Mouse (Mus musculus) CH12.LX (cell line): ENCODE data around the gene Dnm3. TPM values are rescaled to one million over a fixed set of nuclear protein-coding genes. Genes with fewer than 3 reads are reported as not detected.

Experiments
- DNase-seq: peaks from one replicate; pipeline ENCODE4 v3.0.0-alpha.2; 2013; ENCODE audit errors: extremely low read depth
- H3K27ac ChIP-seq: 2 replicates; pipeline ENCODE4 v1.5.1; 2012; ENCODE audit warnings: low read depth, mild to moderate bottlenecking, control low read depth, moderate library complexity; ENCODE audit not compliant: insufficient read depth
- H3K27me3 ChIP-seq: replicated peaks from 2 replicates; pipeline ENCODE3; 2012; ENCODE audit warnings: inconsistent platforms
- H3K36me3 ChIP-seq, 2 experiments: replicated peaks in 1 of 2; 2 replicates each; pipeline versions ENCODE3 to v1.6.1; 2012; ENCODE audit warnings: inconsistent platforms in 1 of 2, low read length in 1 of 2, mild to moderate bottlenecking in 1 of 2, mixed read lengths in 1 of 2, moderate library complexity in 1 of 2; ENCODE audit not compliant: control insufficient read depth in 1 of 2, insufficient read depth in 1 of 2
- H3K4me1 ChIP-seq, 2 experiments: 2 replicates each; pipeline ENCODE4 v1.6.1; 2012; ENCODE audit warnings: inconsistent platforms in 1 of 2, moderate library complexity in 1 of 2; ENCODE audit not compliant: insufficient read depth in 2 of 2, control insufficient read depth in 1 of 2
- H3K4me2 ChIP-seq: 2 replicates; pipeline ENCODE4 v1.6.1; 2012; ENCODE audit warnings: low read depth, mild to moderate bottlenecking, control low read depth; ENCODE audit not compliant: poor library complexity, insufficient read depth, severe bottlenecking
- H3K4me3 ChIP-seq, 3 experiments: fragments of 150-350 bp in 1 of 3; sonication (generic) in 1 of 3; replicated peaks in 1 of 3; 2 replicates each; pipeline versions ENCODE3 to v1.5.1; 2011 to 2012; ENCODE audit warnings: low read depth in 2 of 3, low read length in 2 of 3, mild to moderate bottlenecking in 2 of 3, moderate library complexity in 2 of 3, control low read depth in 1 of 3, improper control_type of control experiment in 1 of 3, inconsistent platforms in 1 of 3, mixed read lengths in 1 of 3; ENCODE audit not compliant: poor library complexity in 1 of 3
- H3K79me2 ChIP-seq: replicated peaks from 2 replicates; pipeline ENCODE4 v1.6.1; 2012; ENCODE audit warnings: mild to moderate bottlenecking, moderate library complexity; ENCODE audit not compliant: control insufficient read depth, poor library complexity, insufficient read depth, severe bottlenecking; ENCODE audit errors: extremely low read depth
- H3K9ac ChIP-seq: 2 replicates; pipeline ENCODE4 v1.6.1; 2012; ENCODE audit warnings: low read depth, mild to moderate bottlenecking, control low read depth, moderate library complexity; ENCODE audit not compliant: insufficient read depth
- H3K9me3 ChIP-seq: replicated peaks from 2 replicates; pipeline ENCODE3; 2012; ENCODE audit warnings: low read length, inconsistent platforms, mixed read lengths
- BHLHE40 ChIP-seq: IDR thresholded peaks from 2 replicates; pipeline ENCODE4 v1.6.1; 2011; ENCODE audit warnings: mild to moderate bottlenecking, low read depth, low read length, improper control_type of control experiment
- CTCF ChIP-seq, 2 experiments: IDR thresholded peaks in 1 of 2; conservative IDR thresholded peaks in 1 of 2; 2 replicates each; pipeline ENCODE4 v1.5.1; 2011 to 2012; ENCODE audit warnings: low read depth in 2 of 2, low read length in 2 of 2, improper control_type of control experiment in 1 of 2, inconsistent platforms in 1 of 2, mild to moderate bottlenecking in 1 of 2, moderate library complexity in 1 of 2
- EP300 ChIP-seq: IDR thresholded peaks from 2 replicates; pipeline ENCODE4 v1.6.1; 2011; ENCODE audit warnings: low read length, improper control_type of control experiment
- ETS1 ChIP-seq: conservative IDR thresholded peaks from 2 replicates; pipeline ENCODE4 v1.6.1; 2012; ENCODE audit warnings: low read depth, mild to moderate bottlenecking, inconsistent platforms, low read length, improper control_type of control experiment, moderate library complexity
- HCFC1 ChIP-seq: IDR thresholded peaks from 2 replicates; pipeline ENCODE4 v1.6.1; 2012; ENCODE audit warnings: low read depth, mild to moderate bottlenecking, inconsistent platforms, low read length, improper control_type of control experiment
- JUND ChIP-seq: conservative IDR thresholded peaks from 2 replicates; pipeline ENCODE4 v1.6.1; 2011; ENCODE audit warnings: low read depth, low read length, improper control_type of control experiment
- KAT2A ChIP-seq: IDR thresholded peaks from 2 replicates; pipeline ENCODE4 v1.6.1; 2012; ENCODE audit warnings: low read length, improper control_type of control experiment, inconsistent platforms; ENCODE audit not compliant: insufficient replicate concordance
- MAX ChIP-seq: IDR thresholded peaks from 2 replicates; pipeline ENCODE4 v1.6.1; 2011; ENCODE audit warnings: low read length, improper control_type of control experiment
- NELFE ChIP-seq: IDR thresholded peaks from 2 replicates; pipeline ENCODE4 v1.6.1; 2011; ENCODE audit warnings: low read depth, low read length, improper control_type of control experiment
- NRF1 ChIP-seq: IDR thresholded peaks from 2 replicates; pipeline ENCODE4 v1.6.1; 2014; ENCODE audit warnings: low read depth, mild to moderate bottlenecking, inconsistent platforms, low read length, improper control_type of control experiment, moderate library complexity
- POLR2A ChIP-seq: IDR thresholded peaks from 2 replicates; pipeline ENCODE4 v1.6.1; 2011; ENCODE audit warnings: low read depth, mild to moderate bottlenecking, improper control_type of control experiment, low read length
- RCOR1 ChIP-seq: conservative IDR thresholded peaks from 2 replicates; pipeline ENCODE4 v1.6.1; 2012; ENCODE audit warnings: low read depth, mild to moderate bottlenecking, inconsistent platforms, low read length, improper control_type of control experiment
- SIN3A ChIP-seq: IDR thresholded peaks from 2 replicates; pipeline ENCODE4 v1.6.1; 2012; ENCODE audit warnings: low read length, improper control_type of control experiment, inconsistent platforms
- SMC3 ChIP-seq: IDR thresholded peaks from 2 replicates; pipeline ENCODE4 v1.6.1; 2011; ENCODE audit warnings: low read depth, low read length, improper control_type of control experiment
- TBP ChIP-seq: conservative IDR thresholded peaks from 2 replicates; pipeline ENCODE4 v1.6.1; 2011; ENCODE audit warnings: low read depth, low read length, improper control_type of control experiment
- TCF12 ChIP-seq: IDR thresholded peaks from 2 replicates; pipeline ENCODE4 v1.6.1; 2014; ENCODE audit warnings: low read depth, mild to moderate bottlenecking, inconsistent platforms, low read length, improper control_type of control experiment
- UBTF ChIP-seq: IDR thresholded peaks from 2 replicates; pipeline ENCODE4 v1.6.1; 2012; ENCODE audit warnings: low read depth, mild to moderate bottlenecking, inconsistent platforms, low read length, improper control_type of control experiment, moderate library complexity
- USF2 ChIP-seq: conservative IDR thresholded peaks from 2 replicates; pipeline ENCODE4 v1.6.1; 2011; ENCODE audit warnings: low read depth, low read length, improper control_type of control experiment
- ZC3H11A ChIP-seq: IDR thresholded peaks from 2 replicates; pipeline ENCODE4 v1.6.1; 2012; ENCODE audit warnings: low read depth, mild to moderate bottlenecking, inconsistent platforms, low read length, improper control_type of control experiment
- ZKSCAN1 ChIP-seq: IDR thresholded peaks from 2 replicates; pipeline ENCODE4 v1.6.1; 2012; ENCODE audit warnings: low read depth, inconsistent platforms, low read length, improper control_type of control experiment, borderline replicate concordance
- dilution Hi-C: fragments of 300-500 bp; cut with MboI; formaldehyde crosslinking; loops from 2 replicates; pipeline ENCODE4 v1.14.3; 2020; ENCODE audit warnings: low sequenced_read_pairs; ENCODE audit not compliant: extremely low pct_unique_long_range_greater_than_20kb, extremely low pct_ligation_motif_present
- in situ Hi-C: fragments of 300-500 bp; cut with MboI; formaldehyde crosslinking; loops from 3 replicates; pipeline ENCODE4 v1.14.3; 2019; ENCODE audit warnings: low sequenced_read_pairs, low pct_ligation_motif_present, low pct_unique_long_range_greater_than_20kb, mixed read lengths
- polyA plus RNA-seq: library from polyadenylated mRNA; unstranded; fragments of >175 nt; gene quantifications from 2 replicates; pipeline ENCODE4 v1.2.1, GENCODE M21; 2012; ENCODE audit warnings: low read depth; ENCODE audit not compliant: insufficient read length
- total RNA-seq, 2 experiments: library from RNA; depleted of rRNA; stranded (reverse); fragments of 300-350 nt in 1 of 2; fragments of >200 nt in 1 of 2; gene quantifications; 2 replicates each; pipeline ENCODE4 v1.2.3; 2012 to 2014

Dnm3 gene
- total and polyA plus RNA-seq, 3 experiments, result 3.6 to 9.5 (median 6.9) TPM

- Histone ChIP-seq H3K9me3 (no peaks in the 10 kb centered on the region), H3K79me2 (no peaks in the 10 kb centered on the region), H3K9ac (no peak overlapping the region), H3K36me3 (no peaks in the 10 kb centered on the region), H3K4me3 (no peak overlapping the region), H3K27ac (no peak overlapping the region), H3K4me2 (no peak overlapping the region), H3K27me3 (no peaks in the 10 kb centered on the region), H3K4me1 (peaks cover 4 to 23% of the 10 kb centered on the region in 2 experiments; a peak in 3 of 4 replicates)
- dilution Hi-C loops (no loop called here), in situ Hi-C loops (no loop called here)
- no peak for DNase-seq
- no peak for TF ChIP-seq CTCF (conservative IDR thresholded peaks at IDR 0.05 in 1 of 2, IDR thresholded peaks at IDR 0.05 in 1 of 2; ENCODE audit: low read depth in 2 of 2, low read length in 2 of 2)
- TF ChIP-seq ZC3H11A, result no peak
- no peak for TF ChIP-seq BHLHE40
- TF ChIP-seq USF2, result no peak
- no peak for TF ChIP-seq KAT2A
- no peak for TF ChIP-seq TCF12
- TF ChIP-seq HCFC1, result no peak
- TF ChIP-seq ZKSCAN1, result no peak
- TF ChIP-seq ETS1, result no peak
- TF ChIP-seq NRF1, result no peak
- TF ChIP-seq UBTF, result no peak
- no peak for TF ChIP-seq TBP
- TF ChIP-seq SIN3A, result no peak
- no peak for TF ChIP-seq NELFE
- no peak for TF ChIP-seq RCOR1
- no peak for TF ChIP-seq MAX
- no peak for TF ChIP-seq POLR2A
- TF ChIP-seq SMC3, result no peak
- no peak for TF ChIP-seq EP300
- no peak for TF ChIP-seq JUND
Observed at GRCm38 (mm10) chr1:162213066-162213465, 264.8 kb downstream of the Dnm3 start.

GRCm38 (mm10) chr1:162210529-162210928, 267.3 kb downstream of the Dnm3 start:
- H3K4me3 ChIP-seq, result no peak overlapping the region
- no peak for DNase-seq
- no peak overlapping the region for H3K27ac ChIP-seq
- H3K79me2 ChIP-seq, result no peaks in the 10 kb centered on the region
- in situ Hi-C loops, result no loop called here
- H3K36me3 ChIP-seq, result no peaks in the 10 kb centered on the region
- H3K27me3 ChIP-seq, result no peaks in the 10 kb centered on the region
- H3K4me2 ChIP-seq, result no peak overlapping the region
- H3K4me1 ChIP-seq, result peaks cover 0 to 18% of the 10 kb centered on the region in 2 experiments; a peak in 2 of 4 replicates
- no peak overlapping the region for H3K9ac ChIP-seq
- TF ChIP-seq TCF12 (no peak), MAX (no peak)
- no peaks in the 10 kb centered on the region for H3K9me3 ChIP-seq
- dilution Hi-C loops, result no loop called here
